Mouse (Mus musculus) liver, embryonic 18 days (tissue): Measurements from ENCODE around the gene Zfp790. TPM values are rescaled to one million over a fixed set of nuclear protein-coding genes. Genes with fewer than 3 reads are reported as not detected.

Experiments
- polyA plus RNA-seq: library from polyadenylated mRNA; depleted of rRNA; stranded (reverse); fragments of >200 nt; gene quantifications from 2 replicates; pipeline ENCODE4 v1.2.3, GENCODE M21; 2012; rRNA removed

Gene Zfp790
- polyA plus RNA-seq = 1.7 and 1.8 TPM in 2 replicates

DNA sequence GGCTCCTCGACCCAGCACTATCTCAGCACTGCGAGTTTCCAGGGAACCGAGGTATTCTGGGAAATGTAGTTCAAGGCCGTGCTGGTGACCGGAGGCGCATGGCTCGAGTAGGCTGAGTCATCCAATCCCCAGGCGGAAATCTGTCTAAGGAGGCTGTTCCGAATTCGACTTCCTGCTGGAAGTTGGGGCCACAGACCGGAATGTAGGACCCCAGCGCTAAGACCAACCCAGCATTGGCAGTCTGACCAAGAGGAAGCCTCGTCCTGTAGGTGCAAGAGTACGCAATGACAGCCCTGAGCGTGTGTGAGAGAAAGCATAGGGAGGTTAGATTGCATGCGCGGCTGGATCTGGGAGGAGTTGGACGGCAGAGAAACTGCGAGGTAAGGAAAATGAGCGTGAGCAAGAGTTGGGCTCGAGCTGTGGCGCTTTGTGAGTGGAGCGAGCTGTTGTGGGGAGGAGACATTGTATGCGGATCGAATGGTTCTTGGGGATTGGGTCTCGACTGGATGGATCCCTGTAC, at the start of gene Zfp790:
Zfp790 (plus strand) TSS at position 205 of the 520 bp plus-strand sequence.

DNA sequence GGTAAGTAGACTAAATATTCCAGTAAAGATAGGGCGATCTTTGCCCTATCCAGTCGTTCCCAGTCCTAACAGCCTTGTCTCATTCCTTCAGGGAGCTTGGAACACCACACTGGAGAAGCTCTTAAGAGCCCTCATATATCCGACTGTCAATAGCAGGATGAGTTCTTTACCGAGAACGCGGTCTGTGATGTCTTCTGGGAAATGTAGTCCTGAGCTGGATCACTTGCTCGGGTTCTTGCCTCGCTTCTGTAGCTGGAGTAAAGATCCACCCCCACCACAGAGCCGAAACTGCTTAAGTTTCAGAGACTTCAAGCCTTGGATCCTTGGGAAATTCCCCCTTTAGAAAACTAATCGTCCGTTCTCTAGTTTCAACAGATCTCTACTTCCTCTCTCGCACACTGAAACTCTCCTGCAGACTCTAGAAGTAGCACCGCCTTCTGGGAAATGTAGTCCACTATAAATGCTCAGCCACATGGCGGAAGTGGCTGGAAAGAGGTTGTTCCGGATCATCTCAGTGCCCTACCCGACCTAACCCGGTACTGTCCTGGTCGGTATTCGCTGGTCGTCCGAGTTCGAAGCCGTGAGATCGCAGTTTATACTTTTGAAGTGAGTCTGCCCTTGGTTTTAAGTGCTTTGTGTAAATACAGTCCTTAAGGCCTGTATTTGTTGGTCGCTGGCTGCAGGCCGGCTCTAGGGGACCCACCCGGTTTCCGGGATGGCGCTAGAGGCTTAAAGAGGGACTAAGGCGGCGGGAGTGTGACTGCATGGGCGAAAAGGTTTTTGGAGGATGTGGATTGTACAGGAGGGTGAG, 47.6 kb upstream of the Zfp790 start, which contains the start of gene Zfp84:
Zfp84 (plus strand) TSS at position 463 of the 811 bp plus-strand sequence.

GRCm38 (mm10) chr7:29783871-29784551, 31.9 kb upstream of the Zfp790 start, which contains the start of gene Zfp30:
Gene Zfp30, plus strand, starts transcription at chr7:29783998.

DNA sequence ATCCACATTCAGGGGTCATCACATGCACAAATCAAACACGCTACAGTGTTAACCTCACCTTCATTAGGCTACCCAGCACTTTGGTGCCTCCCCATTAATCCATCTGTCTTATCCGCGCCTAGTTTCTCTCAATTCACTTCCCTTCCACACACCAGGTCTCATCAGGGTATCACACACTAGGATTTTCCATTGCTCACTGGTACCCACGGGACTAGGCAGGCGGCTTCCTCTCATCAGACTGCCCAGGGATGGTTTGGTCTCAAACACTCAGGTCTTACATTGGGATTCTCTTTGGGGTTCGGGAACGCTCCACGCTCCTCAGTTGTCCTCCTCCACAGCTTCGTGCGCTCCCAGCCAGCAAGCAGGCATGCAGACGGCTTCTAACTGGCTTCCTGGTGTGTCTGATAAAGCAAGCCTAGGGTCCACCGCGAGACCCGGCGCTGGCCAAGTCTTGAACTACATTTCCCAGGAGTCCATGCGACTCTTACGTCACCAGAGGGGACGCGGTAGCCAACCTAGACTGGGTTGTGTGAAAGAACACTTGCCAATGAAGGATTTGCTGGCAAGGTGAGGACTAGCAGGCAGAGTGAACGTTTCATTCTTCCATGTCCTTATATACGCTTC, 37.4 kb downstream of the Zfp790 start, which contains the start of gene Zfp940:
Zfp940 (minus strand) TSS at position 451 of the 624 bp plus-strand sequence.

DNA sequence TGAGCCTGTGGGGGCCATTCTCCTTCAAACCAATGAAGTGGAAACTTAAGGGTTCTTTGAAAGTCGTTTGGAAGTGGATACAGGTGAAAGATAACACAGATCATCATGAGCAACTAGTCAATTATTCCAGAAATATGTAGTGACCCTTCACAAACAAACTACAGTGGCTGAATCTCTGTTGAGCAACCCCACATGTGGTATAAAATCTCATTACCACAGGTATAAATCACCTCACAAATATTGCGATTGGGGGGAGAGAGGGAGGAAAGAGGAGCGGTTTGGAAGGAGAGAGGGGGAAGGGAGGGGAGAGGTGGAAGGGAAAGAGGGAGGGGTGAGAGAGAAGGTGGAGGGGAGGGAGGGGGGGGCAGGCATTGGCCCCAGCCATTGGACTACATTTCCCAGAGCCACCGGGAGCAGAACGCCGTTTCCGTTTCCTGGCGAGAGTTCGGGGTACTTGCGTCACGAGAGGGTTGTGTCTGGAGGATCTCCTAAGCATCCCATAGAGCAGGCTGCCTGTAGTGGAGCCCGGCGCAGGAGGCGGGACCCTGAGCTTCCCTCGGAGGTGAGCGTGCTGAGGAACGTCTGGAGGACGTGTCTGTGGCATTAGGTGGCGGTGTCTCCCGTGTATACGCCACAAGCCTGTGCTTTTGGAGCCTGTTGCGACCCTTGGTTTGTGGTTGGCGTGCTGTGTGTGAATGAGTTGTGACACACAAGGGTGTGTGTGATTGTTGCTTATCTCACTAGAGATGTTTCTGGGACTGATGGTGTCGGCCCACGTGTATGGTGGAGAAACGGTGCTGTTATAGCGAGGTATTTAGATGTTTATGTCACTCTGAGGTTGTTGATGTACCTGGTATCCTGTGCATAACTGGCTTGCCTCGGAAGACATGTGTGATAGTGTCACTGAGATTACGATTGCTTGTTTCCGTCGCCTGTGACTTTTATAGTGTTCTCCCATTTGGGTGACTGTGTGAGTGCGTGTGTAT, 43.9 kb downstream of the Zfp790 start, which contains the start of gene Zfp420:
Zfp420 (plus strand) TSS at position 448 of the 986 bp plus-strand sequence.

Other genes with a start within 250 kb of the Zfp790 start
- gene Catsperg2, start 89.1 kb upstream of the Zfp790 start, polyA plus RNA-seq = not detected in 2 replicates
- 2.9 and 3.4 TPM in 2 replicates for gene Zfp84, start 47.6 kb upstream of the Zfp790 start, polyA plus RNA-seq
- 0.92 and 0.93 TPM in 2 replicates for gene Zfp30, start 32.1 kb upstream of the Zfp790 start, polyA plus RNA-seq
- 0.28 and 0.31 TPM in 2 replicates for gene Zfp940, start 37.6 kb downstream of the Zfp790 start, polyA plus RNA-seq
- 0.95 and 1.1 TPM in 2 replicates for gene Zfp420, start 43.9 kb downstream of the Zfp790 start, polyA plus RNA-seq
- gene Zfp27, start 90.5 kb downstream of the Zfp790 start, polyA plus RNA-seq = 1.7 and 1.8 TPM in 2 replicates
- gene Zfp383, start 92.1 kb downstream of the Zfp790 start, polyA plus RNA-seq = 0.83 and 0.95 TPM in 2 replicates
- 1.4 TPM in 2 replicates for gene Zfp74, start 138.0 kb downstream of the Zfp790 start, polyA plus RNA-seq
- gene Zfp568, start 167.8 kb downstream of the Zfp790 start, polyA plus RNA-seq = 6.4 and 7.6 TPM in 2 replicates
- gene Zfp14, start 235.3 kb downstream of the Zfp790 start, polyA plus RNA-seq = 0.67 and 0.68 TPM in 2 replicates